In genomic region chr3:63391348-63391747, GRCm38 (mm10) we compare ENCODE assay signal across 28 mouse cellular contexts.
"Had no signal": no experiment of that assay in that cellular context is flagged by ENCODE, and none has a peak within 500 bp of the region (broad histone marks: within the 10 kb centered on the region; RNA-seq: fewer than 3 reads in every experiment).

No protein-coding gene starts in this region.

- H3K4me1 ChIP-seq: limb, embryonic 10.5 days; limb, embryonic 12.5 days; limb, embryonic 13.5 days; limb, embryonic 15.5 days; liver, embryonic 12.5 days; liver, embryonic 13.5 days; liver, embryonic 15.5 days; megakaryocyte, embryonic 14.5 days; midbrain, embryonic 10.5 days; midbrain, embryonic 12.5 days; midbrain, embryonic 13.5 days; midbrain, embryonic 15.5 days; neural tube, embryonic 12.5 days; neural tube, embryonic 13.5 days had no signal

- H3K27ac ChIP-seq: left cerebral cortex, adult 2 months; limb, embryonic 10.5 days; limb, embryonic 12.5 days; limb, embryonic 13.5 days; limb, embryonic 15.5 days; liver, embryonic 12.5 days; liver, embryonic 13.5 days; liver, embryonic 14.5 days; liver, embryonic 15.5 days; macrophage; midbrain, embryonic 10.5 days; midbrain, embryonic 12.5 days; midbrain, embryonic 13.5 days; midbrain, embryonic 15.5 days; neural tube, embryonic 12.5 days; neural tube, embryonic 13.5 days had no signal

- H3K27me3 ChIP-seq: limb, embryonic 12.5 days; limb, embryonic 13.5 days; limb, embryonic 15.5 days; liver, embryonic 12.5 days; liver, embryonic 13.5 days; liver, embryonic 15.5 days; megakaryocyte, embryonic 14.5 days; midbrain, embryonic 12.5 days; midbrain, embryonic 13.5 days; midbrain, embryonic 15.5 days; neural tube, embryonic 12.5 days; neural tube, embryonic 13.5 days had no signal

- H3K4me2 ChIP-seq: limb, embryonic 12.5 days; limb, embryonic 13.5 days; limb, embryonic 15.5 days; liver, embryonic 11.5 days; liver, embryonic 12.5 days; liver, embryonic 13.5 days; liver, embryonic 15.5 days; midbrain, embryonic 11.5 days; midbrain, embryonic 12.5 days; midbrain, embryonic 13.5 days; midbrain, embryonic 15.5 days; neural tube, embryonic 12.5 days; neural tube, embryonic 13.5 days had no signal

- ATAC-seq: liver, embryonic 12.5 days; liver, postnatal 0 days; midbrain, embryonic 13.5 days; midbrain, embryonic 15.5 days; midbrain, embryonic 16.5 days had no signal

- DNase-seq: layer of hippocampus, postnatal 36 days; left cerebral cortex, postnatal 4 days; liver; liver, embryonic 13.5 days; liver, postnatal 0 days; lung, postnatal 14 days; lung, postnatal 36 days; midbrain, embryonic 14.5 days had no signal

- H3K4me3 ChIP-seq: left cerebral cortex, adult 2 months; limb, embryonic 10.5 days; limb, embryonic 12.5 days; limb, embryonic 13.5 days; limb, embryonic 15.5 days; liver, embryonic 12.5 days; liver, embryonic 13.5 days; liver, embryonic 15.5 days; megakaryocyte, embryonic 14.5 days; midbrain, embryonic 10.5 days; midbrain, embryonic 12.5 days; midbrain, embryonic 13.5 days; midbrain, embryonic 15.5 days; myocyte; neural tube, embryonic 12.5 days; neural tube, embryonic 13.5 days had no signal

- H3K36me3 ChIP-seq: limb, embryonic 10.5 days; limb, embryonic 12.5 days; limb, embryonic 13.5 days; limb, embryonic 15.5 days; liver, embryonic 12.5 days; liver, embryonic 13.5 days; liver, embryonic 15.5 days; midbrain, embryonic 10.5 days; midbrain, embryonic 12.5 days; midbrain, embryonic 13.5 days; midbrain, embryonic 15.5 days; neural tube, embryonic 12.5 days; neural tube, embryonic 13.5 days had no signal

- H3K9me3 ChIP-seq: limb, embryonic 10.5 days; limb, embryonic 12.5 days; limb, embryonic 13.5 days; limb, embryonic 15.5 days; liver, embryonic 12.5 days; liver, embryonic 13.5 days; liver, embryonic 15.5 days; megakaryocyte, embryonic 14.5 days; midbrain, embryonic 10.5 days; midbrain, embryonic 12.5 days; midbrain, embryonic 13.5 days; midbrain, embryonic 15.5 days; neural tube, embryonic 12.5 days; neural tube, embryonic 13.5 days had no signal

- H3K9ac ChIP-seq: limb, embryonic 12.5 days; limb, embryonic 13.5 days; limb, embryonic 15.5 days; liver, embryonic 12.5 days; liver, embryonic 13.5 days; liver, embryonic 14.5 days; liver, embryonic 15.5 days; liver, postnatal 0 days; midbrain, embryonic 12.5 days; midbrain, embryonic 13.5 days; midbrain, embryonic 15.5 days; neural tube, embryonic 12.5 days; neural tube, embryonic 13.5 days had no signal
